Mouse (Mus musculus) stomach, embryonic 16.5 days (tissue): ENCODE measurements around the gene Padi1. TPM values are rescaled to one million over a fixed set of nuclear protein-coding genes. Genes with fewer than 3 reads are reported as not detected.

ENCODE experiments used
- ATAC-seq: fragments of 200-750 bp; cut with Nextera tagmentation; 2 replicates; pipeline ENCODE4 v1.8.0; 2017; ENCODE audit warnings: moderate number of reproducible peaks, moderate TSS enrichment; ENCODE audit not compliant: insufficient read depth, low FRiP score
- H3K27ac ChIP-seq: fragments of 300-500 bp; sonication (generic); 2 replicates; pipeline ENCODE4 v1.5.1; 2014; ENCODE audit warnings: low read length
- H3K27me3 ChIP-seq: fragments of 300-500 bp; sonication (generic); 2 replicates; pipeline ENCODE4 v1.6.1; 2014; ENCODE audit warnings: low read length, control low read depth, mixed read lengths; ENCODE audit not compliant: control insufficient read depth, insufficient read depth
- H3K36me3 ChIP-seq: fragments of 300-500 bp; sonication (generic); 2 replicates; pipeline ENCODE4 v1.6.1; 2014; ENCODE audit warnings: low read length; ENCODE audit not compliant: control insufficient read depth, insufficient read depth
- H3K4me1 ChIP-seq: fragments of 300-500 bp; sonication (generic); 2 replicates; pipeline ENCODE4 v1.6.1; 2014; ENCODE audit warnings: low read length, control low read depth, mixed read lengths; ENCODE audit not compliant: control insufficient read depth, insufficient read depth
- H3K4me2 ChIP-seq: fragments of 300-500 bp; sonication (generic); 2 replicates; pipeline ENCODE4 v1.6.1; 2014; ENCODE audit warnings: low read depth, low read length, mixed read lengths
- H3K4me3 ChIP-seq: fragments of 300-500 bp; sonication (generic); replicated peaks from 2 replicates; pipeline ENCODE4 v1.5.1; 2014; ENCODE audit warnings: mild to moderate bottlenecking, low read length
- H3K9ac ChIP-seq: fragments of 300-500 bp; sonication (generic); 2 replicates; pipeline ENCODE4 v1.6.1; 2014; ENCODE audit warnings: low read length
- H3K9me3 ChIP-seq: fragments of 300-500 bp; sonication (generic); replicated peaks from 2 replicates; pipeline ENCODE4 v1.6.1; 2016; ENCODE audit warnings: low read length, control low read depth; ENCODE audit not compliant: control insufficient read depth
- WGBS: fragments of 180-500 bp; shearing (Covaris S2); extraction: QIAGEN DNeasy Blood & Tissue Kit; methylation state at CpG from one replicate; pipeline ENCODE4 v1.1.7; 2014; 5-methylcytosine and 5-hydroxymethylcytosine counted together
- polyA plus RNA-seq: library from polyadenylated mRNA; unstranded; fragments of >200 nt; fragmentation: Nextera tagmentation; extraction: Ambion mirVana; gene quantifications from 2 replicates; pipeline ENCODE4 v1.2.1, GENCODE M21; 2015

Gene Padi1
- 0.31 and 0.91 TPM in 2 replicates for polyA plus RNA-seq

DNA sequence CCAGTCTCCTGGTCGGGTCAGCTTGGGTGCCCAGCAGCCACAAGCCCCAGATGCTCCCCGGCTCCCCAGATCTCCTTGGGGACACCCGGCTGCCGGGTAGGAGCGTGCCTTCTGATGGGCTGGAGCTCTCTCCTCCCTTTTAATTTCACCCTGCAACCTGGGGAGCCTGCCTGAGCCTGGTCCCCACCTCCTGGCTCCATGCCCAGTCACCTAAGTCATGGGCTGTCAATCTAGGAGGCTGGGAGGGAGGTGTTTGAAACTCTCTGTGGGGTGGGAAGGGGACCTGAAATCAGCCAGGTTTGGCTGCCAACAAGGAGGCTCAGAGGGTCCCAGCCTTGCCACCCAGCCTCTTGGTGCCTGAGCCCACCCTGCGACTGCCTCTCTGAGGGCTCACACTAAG is at the start of gene Padi1:
Padi1 (minus strand) TSS at position 113 of the 400 bp plus-strand sequence.
- ATAC-seq: peak; percentile 42; the same call in 1 of the 2 replicates
- no peaks in the 10 kb centered on the region for H3K27me3 ChIP-seq
- no peaks in the 10 kb centered on the region for H3K36me3 ChIP-seq
- H3K27ac ChIP-seq: no peak within 1 kb of the TSS
- H3K4me2 ChIP-seq: no peak within 1 kb of the TSS
- H3K9me3 ChIP-seq: no peaks in the 10 kb centered on the region
- 68% methylated on average over 6 of the region's 6 CpGs for WGBS
- H3K4me3 ChIP-seq: no peak within 1 kb of the TSS
- H3K9ac ChIP-seq: no peak within 1 kb of the TSS
- H3K4me1 ChIP-seq: peaks cover 8% of the 10 kb centered on the region; the same call in 1 of the 2 replicates

DNA sequence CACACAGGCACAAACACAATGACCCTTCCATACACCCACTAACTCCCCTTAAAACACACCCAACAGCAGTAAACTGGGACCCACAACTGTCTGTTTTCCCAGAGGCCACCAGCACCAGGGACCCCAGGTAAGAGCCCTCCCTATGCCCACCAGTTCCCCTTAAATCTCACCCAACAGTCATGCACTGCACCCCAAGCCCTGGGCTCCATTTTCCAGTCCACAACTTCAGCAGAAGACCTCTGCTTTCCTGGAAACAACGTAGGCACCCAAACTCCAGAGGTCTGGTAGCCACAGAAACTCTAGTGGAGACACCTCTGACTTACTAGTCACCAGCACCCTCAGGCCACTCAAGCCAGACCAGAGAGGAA is 46.6 kb upstream of the Padi1 start:
- Histone ChIP-seq H3K36me3 (no peaks in the 10 kb centered on the region), H3K4me1 (no peaks in the 10 kb centered on the region), H3K27me3 (no peaks in the 10 kb centered on the region), H3K9ac (no peak overlapping the region), H3K4me2 (no peak overlapping the region), H3K9me3 (peaks cover 4% of the 10 kb centered on the region; the same call in 1 of the 2 replicates), H3K4me3 (no peak overlapping the region), H3K27ac (no peak overlapping the region)
- no peak for ATAC-seq
- WGBS: 59% methylated on average over 1 of the region's 1 CpGs

DNA sequence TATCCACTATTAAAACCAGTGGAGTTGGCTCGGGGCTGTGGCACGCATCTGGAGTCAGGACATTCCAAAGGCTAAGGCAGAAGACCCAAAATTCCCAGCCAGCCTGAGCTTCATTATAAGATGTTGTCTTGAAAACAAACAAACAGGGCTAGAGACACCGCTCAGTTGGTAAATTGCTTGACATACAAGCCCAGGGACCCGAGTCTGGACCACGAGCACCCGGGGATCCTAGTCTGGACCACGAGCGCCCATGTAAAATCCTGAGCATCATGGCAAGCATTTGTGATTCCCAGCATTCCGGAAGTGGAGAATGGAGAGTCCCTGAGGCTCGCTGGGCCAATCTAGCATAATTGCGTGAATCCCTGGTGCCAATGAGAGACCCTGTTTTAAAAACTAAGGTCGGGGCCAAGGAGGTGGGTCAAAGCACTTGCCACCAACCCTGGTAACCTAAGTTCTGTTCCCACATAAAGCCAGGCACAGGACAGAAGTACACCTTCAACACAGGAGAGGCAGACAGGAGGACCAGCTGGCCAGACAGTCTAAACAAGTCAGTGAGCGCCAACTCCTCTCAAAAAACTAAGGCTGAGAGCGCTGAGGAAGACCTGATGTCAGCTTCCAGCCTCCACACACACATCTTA is 46.1 kb upstream of the Padi1 start:
- WGBS: 94% methylated on average over 14 of the region's 14 CpGs
- Histone ChIP-seq H3K9me3 (peaks cover 4% of the 10 kb centered on the region; the same call in 1 of the 2 replicates), H3K4me1 (no peaks in the 10 kb centered on the region), H3K4me3 (no peak overlapping the region), H3K9ac (no peak overlapping the region), H3K27ac (no peak overlapping the region), H3K27me3 (no peaks in the 10 kb centered on the region), H3K36me3 (no peaks in the 10 kb centered on the region), H3K4me2 (no peak overlapping the region)
- ATAC-seq: no peak

- H3K9ac ChIP-seq: no peak overlapping the region
- 0 out of 2 replicates have a peak, but pooled peaks cover 3% of the 10 kb centered on the region for H3K9me3 ChIP-seq
- peak; percentile 80 for ATAC-seq
- no peaks in the 10 kb centered on the region for H3K36me3 ChIP-seq
- H3K27me3 ChIP-seq: no peaks in the 10 kb centered on the region
- peak overlapping the region; percentile 49 for H3K27ac ChIP-seq
- 21% methylated on average over 4 of the region's 4 CpGs for WGBS
- H3K4me3 ChIP-seq: no peak overlapping the region
- no peaks in the 10 kb centered on the region for H3K4me1 ChIP-seq
- no peak overlapping the region for H3K4me2 ChIP-seq
Observed at GRCm38 (mm10) chr4:140883852-140884251, 38.3 kb upstream of the Padi1 start.

GRCm38 (mm10) chr4:140882981-140883380 is 37.4 kb upstream of the Padi1 start:
- Histone ChIP-seq H3K9ac (no peak overlapping the region), H3K27me3 (no peaks in the 10 kb centered on the region), H3K4me1 (no peaks in the 10 kb centered on the region), H3K4me3 (no peak overlapping the region), H3K27ac (0 out of 2 replicates have a peak overlapping the region, but pooled peaks have one; percentile 12), H3K36me3 (no peaks in the 10 kb centered on the region), H3K9me3 (0 out of 2 replicates have a peak, but pooled peaks cover 3% of the 10 kb centered on the region), H3K4me2 (no peak overlapping the region)
- WGBS: 97% methylated on average over 3 of the region's 3 CpGs
- no peak for ATAC-seq

DNA sequence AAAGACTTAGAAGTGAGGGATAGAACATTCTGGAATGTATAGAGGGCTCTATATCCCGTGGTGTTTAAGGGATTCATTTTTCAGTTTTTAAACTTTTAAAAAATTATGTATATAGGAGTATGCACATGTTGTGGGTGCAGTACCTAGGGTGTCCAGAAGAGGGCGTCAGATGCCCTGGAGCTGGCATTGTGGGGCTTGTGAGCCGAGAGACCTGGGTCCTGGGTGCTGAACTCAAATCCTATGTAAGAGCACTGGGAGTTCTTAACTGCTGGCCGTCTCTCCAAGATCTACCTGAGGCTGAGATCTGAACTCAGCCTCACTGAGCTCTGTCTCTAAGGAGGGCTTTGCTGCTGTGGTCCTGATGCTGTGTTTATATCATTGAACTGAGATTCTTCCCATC is 36.8 kb upstream of the Padi1 start:
- no peak for ATAC-seq
- no peaks in the 10 kb centered on the region for H3K27me3 ChIP-seq
- 61% methylated on average over 4 of the region's 4 CpGs for WGBS

GRCm38 (mm10) chr4:140881771-140882170 is 36.2 kb upstream of the Padi1 start:
- H3K9me3 ChIP-seq: 0 out of 2 replicates have a peak, but pooled peaks cover 3% of the 10 kb centered on the region
- H3K27ac ChIP-seq: no peak overlapping the region
- no peaks in the 10 kb centered on the region for H3K36me3 ChIP-seq
- ATAC-seq: no peak
- 86% methylated on average over 13 of the region's 13 CpGs for WGBS
- H3K4me3 ChIP-seq: no peak overlapping the region
- no peak overlapping the region for H3K4me2 ChIP-seq
- no peaks in the 10 kb centered on the region for H3K4me1 ChIP-seq
- no peak overlapping the region for H3K9ac ChIP-seq
- no peaks in the 10 kb centered on the region for H3K27me3 ChIP-seq

More for the DNA sequence above, 36.8 kb upstream of the Padi1 start:
- Histone ChIP-seq H3K9me3 (0 out of 2 replicates have a peak, but pooled peaks cover 3% of the 10 kb centered on the region), H3K36me3 (no peaks in the 10 kb centered on the region), H3K4me3 (no peak overlapping the region), H3K4me2 (no peak overlapping the region), H3K4me1 (no peaks in the 10 kb centered on the region), H3K27ac (no peak overlapping the region), H3K9ac (no peak overlapping the region)

DNA sequence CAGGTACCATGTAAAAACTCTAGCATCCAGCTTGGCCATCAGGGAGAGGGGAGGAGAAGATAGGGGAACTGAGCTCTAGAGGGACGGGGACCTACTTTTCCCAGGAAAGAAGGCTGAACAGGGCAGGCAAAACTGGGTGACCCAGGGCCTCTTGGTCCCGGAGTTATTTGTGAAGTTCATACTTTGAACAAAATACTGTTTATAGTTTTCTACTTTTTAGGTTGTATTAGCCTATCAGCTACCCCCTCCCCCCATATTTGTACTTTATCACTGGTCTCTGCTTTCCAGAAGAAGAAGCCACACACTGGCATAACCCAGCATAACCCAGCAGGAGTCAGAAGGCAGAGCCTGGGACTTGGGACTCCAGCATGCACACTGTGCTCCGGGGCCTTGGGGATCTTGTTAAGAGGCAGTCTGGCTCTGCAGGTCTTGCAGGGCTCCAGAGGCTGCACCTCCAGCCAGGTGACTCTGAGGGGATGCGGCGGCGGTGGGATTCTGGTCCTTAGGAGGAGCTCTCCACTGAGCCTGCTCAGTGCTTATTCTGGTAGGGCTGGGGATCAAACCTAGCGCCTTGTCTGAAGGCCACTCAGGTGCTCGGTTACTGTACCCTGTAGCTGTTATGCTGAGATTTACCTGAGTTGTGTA is 35.6 kb upstream of the Padi1 start:
- no peak overlapping the region for H3K9ac ChIP-seq
- no peaks in the 10 kb centered on the region for H3K27me3 ChIP-seq
- 86% methylated on average over 8 of the region's 8 CpGs for WGBS
- H3K36me3 ChIP-seq: no peaks in the 10 kb centered on the region
- H3K27ac ChIP-seq: no peak overlapping the region
- no peaks in the 10 kb centered on the region for H3K4me1 ChIP-seq
- 0 out of 2 replicates have a peak, but pooled peaks cover 3% of the 10 kb centered on the region for H3K9me3 ChIP-seq
- no peak overlapping the region for H3K4me3 ChIP-seq
- no peak overlapping the region for H3K4me2 ChIP-seq
- ATAC-seq: no peak

DNA sequence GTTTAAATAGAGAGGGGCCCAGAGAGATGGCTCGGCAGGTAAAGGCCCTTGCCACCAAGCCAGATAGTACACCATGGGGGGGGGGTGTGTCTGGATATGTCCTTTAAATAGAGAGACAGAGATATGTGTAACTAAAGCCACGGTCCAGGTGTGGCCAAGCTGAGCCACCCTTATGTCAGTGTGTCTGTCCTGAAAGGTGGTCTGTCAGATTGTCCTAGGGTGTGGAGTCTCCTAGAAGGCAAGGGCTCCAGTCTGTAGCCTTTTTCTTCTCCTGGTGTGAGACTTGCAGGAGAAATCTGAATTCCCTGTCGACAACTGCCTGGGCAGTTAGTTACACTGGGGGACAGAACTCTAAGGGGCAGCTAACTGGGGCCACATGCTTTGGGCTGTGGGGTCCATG is 34.6 kb upstream of the Padi1 start:
- Histone ChIP-seq H3K9me3 (0 out of 2 replicates have a peak, but pooled peaks cover 3% of the 10 kb centered on the region), H3K9ac (no peak overlapping the region), H3K27me3 (no peaks in the 10 kb centered on the region), H3K27ac (no peak overlapping the region), H3K4me1 (no peaks in the 10 kb centered on the region), H3K4me3 (no peak overlapping the region), H3K36me3 (no peaks in the 10 kb centered on the region), H3K4me2 (no peak overlapping the region)
- 72% methylated on average over 3 of the region's 3 CpGs for WGBS
- no peak for ATAC-seq
